Mouse (Mus musculus): ENCODE results near the gene Fst.

DNA sequence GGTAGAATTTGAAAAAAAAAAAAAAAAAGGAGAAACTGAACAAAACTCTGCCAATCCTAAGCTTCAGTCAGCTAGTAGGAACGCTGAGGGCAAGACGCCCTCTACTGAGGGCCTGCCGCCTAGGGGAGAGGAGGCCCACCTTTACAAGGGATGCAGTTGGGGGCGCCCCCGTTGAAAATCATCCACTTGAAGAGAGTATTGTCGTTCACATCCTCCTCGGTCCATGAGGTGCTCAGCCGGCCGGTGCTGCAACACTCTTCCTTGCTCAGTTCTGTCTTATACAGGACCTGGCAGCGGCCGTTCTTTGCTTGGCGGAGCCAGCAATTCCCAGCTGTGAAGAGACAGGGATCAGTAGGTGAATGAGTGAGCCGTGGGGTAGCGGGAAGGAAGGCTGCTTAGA, 2.5 kb downstream of the Fst start:
- TF ChIP-seq EP300 (IDR thresholded peaks at IDR 0.05; ENCODE audit: insufficient read depth, low read depth, low read length): no peak
- TF ChIP-seq CTCF (IDR thresholded peaks at IDR 0.05): peak; percentile 49

Data from heart, adult 2 months (tissue).